Mouse (Mus musculus): ENCODE results near the gene Lhfpl3.

Gene Lhfpl3

GRCm38 (mm10) chr5:23284884-23285283 lies 539.0 kb downstream of the Lhfpl3 start:
- DNase-seq (ENCODE audit: low read depth, low spot score) = peak; percentile 61

DNA sequence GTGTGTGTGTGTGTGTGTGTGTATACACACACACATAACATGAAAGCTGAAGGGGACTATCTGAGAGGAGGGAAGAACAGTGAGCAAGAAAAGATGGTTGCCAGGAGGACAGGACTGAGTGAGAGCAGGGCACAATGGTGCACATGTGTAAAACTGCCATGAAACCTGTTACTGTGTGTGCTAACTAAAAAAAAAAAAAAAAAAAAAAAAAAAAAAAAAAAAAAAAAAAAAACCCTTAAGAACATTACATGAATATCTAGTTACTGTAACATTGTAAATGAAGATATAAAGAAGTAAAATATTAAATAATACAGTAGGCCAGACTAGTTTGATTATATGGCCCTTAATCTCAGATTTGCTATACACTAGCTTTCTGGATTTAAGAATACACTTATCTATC lies 543.3 kb downstream of the Lhfpl3 start:
- no peak for DNase-seq (ENCODE audit: low read depth, low spot score)
